Mouse (Mus musculus): Measurements from ENCODE around the gene Zcchc2. TPM values are rescaled to one million over a fixed set of nuclear protein-coding genes. Genes with fewer than 3 reads are reported as not detected.
A peak's percentile ranks its signal among the peaks of the same experiment; 100 is the strongest.

Gene Zcchc2
- polyA plus RNA-seq, 1 experiment from 2014 or later = 2.6 TPM

DNA sequence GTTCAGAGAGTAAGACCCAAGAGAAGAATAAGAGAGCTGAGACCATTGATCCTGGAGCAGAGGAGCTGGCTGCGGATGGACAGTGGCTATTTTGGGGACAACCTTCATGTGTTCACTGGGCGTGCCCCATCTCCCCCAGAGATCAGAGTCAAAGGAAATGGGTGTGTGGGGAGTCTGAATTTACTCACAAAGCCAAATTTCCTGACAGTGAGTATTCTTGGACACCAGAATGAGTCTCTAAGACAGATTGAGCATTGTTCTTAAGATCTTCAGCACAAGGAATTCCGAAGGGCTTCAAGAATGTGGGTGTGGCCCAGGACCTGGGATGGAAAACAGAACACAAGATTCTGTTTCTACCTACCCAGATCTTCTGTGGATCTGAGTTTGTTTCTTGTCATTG lies 87.0 kb downstream of the Zcchc2 start:
- Histone ChIP-seq H3K4me3 (replicated peaks; ENCODE audit: low read depth, low read length) (no peak overlapping the region), H3K4me1 (replicated peaks; ENCODE audit: insufficient read depth, low read length) (no peaks in the 10 kb centered on the region), H3K9ac (ENCODE audit: low read depth, low read length) (no peak overlapping the region), H3K36me3 (ENCODE audit: insufficient read depth, low read length) (no peaks in the 10 kb centered on the region), H3K27ac (no peak overlapping the region), H3K9me3 (replicated peaks; ENCODE audit: low read length) (no peaks in the 10 kb centered on the region), H3K27me3 (ENCODE audit: insufficient read depth, low read length) (no peaks in the 10 kb centered on the region), H3K4me2 (ENCODE audit: low read length) (no peak overlapping the region)
- no peak for TF ChIP-seq CTCF (IDR thresholded peaks at IDR 0.05; ENCODE audit: low read depth)
- WGBS = 72% methylated on average over 3 of the region's 3 CpGs
- DNase-seq (ENCODE audit: low spot score) (peak; percentile 36), ATAC-seq (replicated peaks; ENCODE audit: low FRiP score, low read depth) (no peak)

Other genes with a start within 250 kb of the Zcchc2 start
- 2.4 and 2.7 TPM in 2 replicates for gene Tnfrsf11a, start 209.7 kb upstream of the Zcchc2 start, polyA plus RNA-seq (2015; fragmentation: Nextera tagmentation; extraction: Ambion mirVana)
- gene Phlpp1, start 181.3 kb downstream of the Zcchc2 start, polyA plus RNA-seq (2015; fragmentation: Nextera tagmentation; extraction: Ambion mirVana) = 2.7 and 2.9 TPM in 2 replicates